13 mouse cellular contexts compared by ENCODE assay signal in the genomic region with DNA sequence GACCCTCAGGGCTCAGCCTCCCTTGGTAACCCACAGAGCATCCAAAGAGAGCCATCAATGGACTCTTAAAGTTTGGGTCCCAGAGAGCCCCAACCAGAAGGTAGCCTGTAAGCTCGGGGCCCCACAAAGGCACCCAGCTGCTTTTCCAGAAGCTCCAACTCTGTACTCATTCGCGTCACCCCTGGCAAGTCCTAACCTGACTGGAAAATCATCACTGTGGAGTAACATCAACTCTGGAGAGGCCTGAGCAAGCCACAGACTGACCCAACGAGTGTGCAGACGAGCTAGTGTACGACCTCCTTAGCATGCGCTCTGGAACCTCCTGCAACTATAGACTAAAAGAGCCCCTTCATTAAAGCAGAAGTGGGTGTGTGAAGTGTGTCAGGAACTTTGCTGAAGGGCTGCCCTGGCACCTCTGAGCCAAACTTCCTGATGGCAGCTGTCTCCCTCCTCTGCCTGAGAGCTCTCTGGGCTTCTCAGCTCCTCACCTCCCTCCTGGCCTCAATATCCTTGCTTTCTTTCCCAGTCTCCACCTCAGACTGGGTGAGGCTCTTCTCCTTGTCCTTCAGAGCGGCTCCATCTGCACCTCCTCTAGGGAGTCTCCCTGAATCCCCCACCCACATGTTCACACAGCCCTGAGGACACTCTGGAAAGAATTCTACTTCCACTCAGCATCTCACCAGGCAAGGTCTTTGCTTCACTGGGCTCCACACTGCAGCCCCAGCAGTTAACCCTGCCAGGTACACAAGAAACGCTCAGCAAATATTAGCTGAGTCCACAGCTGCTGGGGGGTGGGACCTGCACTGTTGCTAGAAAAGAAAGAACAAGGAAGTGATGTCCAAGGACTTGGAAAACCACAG. TPM values are rescaled to one million over a fixed set of nuclear protein-coding genes. Genes with fewer than 3 reads are reported as not detected.
DNase-seq lines count a peak whose midpoint lies in the region; ATAC-seq and TF ChIP-seq lines count a peak whose summit lies in the region.
"Had no signal": no experiment of that assay in that cellular context is flagged by ENCODE, and none has a peak within 500 bp of the region (broad histone marks: within the 10 kb centered on the region; RNA-seq: fewer than 3 reads in every experiment).

No protein-coding gene starts in this region.

- peaks cover 7% of the 10 kb centered on the region; the same call in 1 of the 2 replicates for H3K27me3 ChIP-seq in heart, embryonic 12.5 days (replicated peaks)
- H3K27me3 ChIP-seq in Patski, result no peaks in the 10 kb centered on the region
- H3K27me3 ChIP-seq in intestine, embryonic 16.5 days (replicated peaks; ENCODE audit: control insufficient read depth, insufficient read depth, low read length), result no peaks in the 10 kb centered on the region
- H3K27me3 ChIP-seq: midbrain, embryonic 15.5 days had no signal

- 74% methylated on average over 9 of the region's 9 CpGs for WGBS in heart, embryonic 12.5 days
- 71% methylated on average over 9 of the region's 9 CpGs for WGBS in intestine, embryonic 16.5 days

- no peak overlapping the region for H3K4me2 ChIP-seq in heart, embryonic 12.5 days
- no peak overlapping the region for H3K4me2 ChIP-seq in intestine, embryonic 16.5 days (ENCODE audit: low read depth, low read length)
- H3K4me2 ChIP-seq: midbrain, embryonic 15.5 days had no signal

- POLR2A ChIA-PET in Patski (lab: Charles Lee), result no interaction called here

- no peaks in the 10 kb centered on the region for H3K36me3 ChIP-seq in heart, embryonic 12.5 days
- no peaks in the 10 kb centered on the region for H3K36me3 ChIP-seq in intestine, embryonic 16.5 days (ENCODE audit: control insufficient read depth, insufficient read depth, low read length)
- H3K36me3 ChIP-seq: midbrain, embryonic 15.5 days had no signal

- no peaks in the 10 kb centered on the region for H3K9me3 ChIP-seq in heart, embryonic 12.5 days (replicated peaks)
- no peaks in the 10 kb centered on the region for H3K9me3 ChIP-seq in intestine, embryonic 16.5 days (ENCODE audit: control insufficient read depth, low read length)
- H3K9me3 ChIP-seq: midbrain, embryonic 15.5 days had no signal

- DNase-seq in heart, adult 18-20 months, result no peak
- no peak for DNase-seq in Patski (ENCODE audit: low read depth, low spot score)
- peak; percentile 86 for DNase-seq in lung, postnatal 25 days (ENCODE audit: low spot score)
- no peak for DNase-seq in adrenal gland, postnatal 10 days
- no peak for DNase-seq in kidney, adult 11 months
- DNase-seq in spleen, postnatal 4 days (ENCODE audit: low spot score in 2 of 2), result no peak
- DNase-seq: adrenal gland, postnatal 36 days; cerebellum, adult 8-10 months; heart, postnatal 36 days; right cerebral cortex, postnatal 4 days had no signal

- H3K27ac ChIP-seq in heart, embryonic 12.5 days (ENCODE audit: poor library complexity, severe bottlenecking), result 0 out of 2 replicates have a peak overlapping the region, but pooled peaks have one; percentile 19
- H3K27ac ChIP-seq in intestine, embryonic 16.5 days (ENCODE audit: low read length), result peak overlapping the region; percentile 43; the same call in 1 of the 2 replicates
- H3K27ac ChIP-seq: midbrain, embryonic 15.5 days had no signal

- no peak for ATAC-seq in heart, embryonic 12.5 days (ENCODE audit: insufficient number of reproducible peaks, low FRiP score)
- peak; percentile 6 for ATAC-seq in Patski
- ATAC-seq in intestine, embryonic 16.5 days, result peak; percentile 79
- ATAC-seq: midbrain, embryonic 15.5 days had no signal

- peaks cover 46% of the 10 kb centered on the region for H3K4me1 ChIP-seq in heart, embryonic 12.5 days (replicated peaks)
- peaks cover 26% of the 10 kb centered on the region for H3K4me1 ChIP-seq in intestine, embryonic 16.5 days (ENCODE audit: control insufficient read depth, insufficient read depth, low read length)

- no peak overlapping the region for H3K9ac ChIP-seq in heart, embryonic 12.5 days
- no peak overlapping the region; the same call in 1 of the 2 replicates for H3K9ac ChIP-seq in intestine, embryonic 16.5 days (ENCODE audit: low read depth, low read length)
- H3K9ac ChIP-seq: midbrain, embryonic 15.5 days had no signal

- no peak for TF ChIP-seq CTCF in Patski (IDR thresholded peaks at IDR 0.05)

- in situ Hi-C loops in Patski (cut with MboI; ENCODE audit: low pct_unique_long_range_greater_than_20kb), result no loop called here

- CTCF ChIA-PET in Patski (lab: Charles Lee), result no interaction called here

- H3K4me3 ChIP-seq in heart, embryonic 12.5 days, result no peak overlapping the region
- H3K4me3 ChIP-seq in intestine, embryonic 16.5 days (ENCODE audit: low read length), result no peak overlapping the region
- H3K4me3 ChIP-seq: midbrain, embryonic 15.5 days had no signal

RNA-seq across cellular contexts. Expression of a gene that starts 8.0 kb away (rescaled TPM):
- 12.4 and 14.1 TPM in 2 replicates for polyA plus RNA-seq in heart, embryonic 12.5 days (2016; fragmentation: Nextera tagmentation; extraction: Ambion mirVana)
- total RNA-seq in heart, adult 18-20 months (2021), result 10 to 100 TPM in 1 of 2 experiments, 1 to 10 TPM in 1; 8.2 to 11.0 TPM
- 9.9 TPM for polyA plus RNA-seq in Patski (2021)
- polyA plus RNA-seq in intestine, embryonic 16.5 days (2015; fragmentation: Nextera tagmentation; extraction: Ambion mirVana), result 8.3 and 8.8 TPM in 2 replicates
- 10 to 100 TPM; 11.4 to 14.6 TPM for total RNA-seq in adrenal gland, postnatal 10 days (2021)
